ENCODE assay signal across 8 mouse cellular contexts in genomic region chrX:166509761-166510738, GRCm38 (mm10). TPM values are rescaled to one million over a fixed set of nuclear protein-coding genes. Genes with fewer than 3 reads are reported as not detected.
DNase-seq lines count a peak whose midpoint lies in the region; ATAC-seq and TF ChIP-seq lines count a peak whose summit lies in the region.

No protein-coding gene starts in this region.

- H3K9me3 ChIP-seq in heart, embryonic 10.5 days = no peaks in the 10 kb centered on the region
- H3K9me3 ChIP-seq in kidney, embryonic 15.5 days (replicated peaks) = no peaks in the 10 kb centered on the region

- no peak for TF ChIP-seq CTCF in bone marrow macrophage, adult 2 months (IDR thresholded peaks at IDR 0.05; ENCODE audit: low read depth, low read length)
- TF ChIP-seq CTCF in embryonic fibroblast, embryonic 13.5 days (IDR thresholded peaks at IDR 0.05; ENCODE audit: borderline replicate concordance, insufficient read depth, low read length) = no peak

- H3K4me1 ChIP-seq in bone marrow macrophage, adult 2 months (ENCODE audit: control insufficient read depth, insufficient read depth, low read length) = peaks cover 6% of the 10 kb centered on the region; the same call in 1 of the 2 replicates
- no peaks in the 10 kb centered on the region for H3K4me1 ChIP-seq in embryonic fibroblast, embryonic 13.5 days (ENCODE audit: control insufficient read depth, insufficient read depth, low read length)
- H3K4me1 ChIP-seq in heart, embryonic 10.5 days = no peaks in the 10 kb centered on the region
- 0 out of 2 replicates have a peak, but pooled peaks cover 7% of the 10 kb centered on the region for H3K4me1 ChIP-seq in kidney, embryonic 15.5 days

- peak overlapping the region; percentile 63 for H3K9ac ChIP-seq in kidney, embryonic 15.5 days

- 18% methylated on average over 63 of the region's 65 CpGs for WGBS in heart, embryonic 10.5 days
- 23% methylated on average over 65 of the region's 65 CpGs for WGBS in kidney, embryonic 15.5 days

- TF ChIP-seq POLR2A in bone marrow macrophage, adult 2 months (IDR thresholded peaks at IDR 0.05; ENCODE audit: borderline replicate concordance, low read depth, low read length) = peak; percentile 16; the same call in 1 of the 2 replicates
- peak; percentile 62 for TF ChIP-seq POLR2A in embryonic fibroblast, embryonic 13.5 days (IDR thresholded peaks at IDR 0.05; ENCODE audit: low read depth, low read length)

- H3K36me3 ChIP-seq in heart, embryonic 10.5 days = no peaks in the 10 kb centered on the region
- no peaks in the 10 kb centered on the region for H3K36me3 ChIP-seq in kidney, embryonic 15.5 days

- H3K27ac ChIP-seq in bone marrow macrophage, adult 2 months (ENCODE audit: insufficient read depth, low read depth, low read length) = peak overlapping the region; percentile 95
- H3K27ac ChIP-seq in embryonic fibroblast, embryonic 13.5 days (ENCODE audit: insufficient read depth, low read length) = peak overlapping the region; percentile 98
- H3K27ac ChIP-seq in heart, embryonic 10.5 days = peak overlapping the region; percentile 96
- peak overlapping the region; percentile 99 for H3K27ac ChIP-seq in kidney, embryonic 15.5 days

- peak overlapping the region; percentile 52 for H3K4me2 ChIP-seq in kidney, embryonic 15.5 days

- peak; percentile 94 for DNase-seq in A20 (ENCODE audit: low read depth, low spot score)
- DNase-seq in heart, embryonic 10.5 days (ENCODE audit: low spot score) = peak; percentile 95
- DNase-seq in liver = peak; percentile 95
- peak; percentile 92 to 95 for DNase-seq in spleen, postnatal 4 days (ENCODE audit: low spot score in 2 of 2)

- no peaks in the 10 kb centered on the region for H3K27me3 ChIP-seq in heart, embryonic 10.5 days (ENCODE audit: insufficient read depth, poor library complexity, severe bottlenecking)
- peaks cover 3% of the 10 kb centered on the region for H3K27me3 ChIP-seq in kidney, embryonic 15.5 days

- peak overlapping the region; percentile 81 for H3K4me3 ChIP-seq in bone marrow macrophage, adult 2 months (ENCODE audit: insufficient read depth, low read length)
- H3K4me3 ChIP-seq in embryonic fibroblast, embryonic 13.5 days (ENCODE audit: insufficient read depth, low read length) = peak overlapping the region; percentile 58
- H3K4me3 ChIP-seq in heart, embryonic 10.5 days = peak overlapping the region; percentile 65
- H3K4me3 ChIP-seq in kidney, embryonic 15.5 days (replicated peaks) = peak overlapping the region; percentile 57

- peak; percentile 98 for ATAC-seq in kidney, embryonic 15.5 days (replicated peaks; ENCODE audit: low FRiP score)
- peak; percentile 97 for ATAC-seq in monocyte, adult 5-6 weeks (replicated peaks; ENCODE audit: insufficient number of reproducible peaks, low FRiP score, low TSS enrichment, poor library complexity, severe bottlenecking)

RNA-seq across cellular contexts. Expression of gene Tceanc, which starts 8.3 kb away (rescaled TPM):
- polyA plus RNA-seq in bone marrow macrophage, adult 2 months (2012; ENCODE audit: insufficient read depth, insufficient read length, missing spikeins) = 2.6 TPM in 2 replicates
- 2.4 and 5.9 TPM in 2 replicates for polyA plus RNA-seq in embryonic fibroblast, embryonic 13.5 days (2011; ENCODE audit: insufficient read length, low read depth, missing spikeins)
- polyA plus RNA-seq in heart, embryonic 10.5 days (2016; fragmentation: Nextera tagmentation; extraction: Ambion mirVana) = 7.0 and 8.0 TPM in 2 replicates
- polyA plus RNA-seq in kidney, embryonic 15.5 days (2015; fragmentation: Nextera tagmentation; extraction: Ambion mirVana) = 8.7 and 8.8 TPM in 2 replicates
- 6.0 to 12.6 TPM (median 7.4 TPM) in 3 replicates for total RNA-seq in monocyte, adult 5-6 weeks (2017)

RNA-seq across cellular contexts. Expression of gene Rab9, which starts 30.4 kb away (rescaled TPM):
- 68.3 and 75.3 TPM in 2 replicates for polyA plus RNA-seq in bone marrow macrophage, adult 2 months (2012; ENCODE audit: insufficient read depth, insufficient read length, missing spikeins)
- 42.5 and 62.6 TPM in 2 replicates for polyA plus RNA-seq in embryonic fibroblast, embryonic 13.5 days (2011; ENCODE audit: insufficient read length, low read depth, missing spikeins)
- polyA plus RNA-seq in heart, embryonic 10.5 days (2016; fragmentation: Nextera tagmentation; extraction: Ambion mirVana) = 33.4 and 38.7 TPM in 2 replicates
- 48.3 and 54.8 TPM in 2 replicates for polyA plus RNA-seq in kidney, embryonic 15.5 days (2015; fragmentation: Nextera tagmentation; extraction: Ambion mirVana)
- 49.2 to 66.6 TPM (median 56.3 TPM) in 3 replicates for total RNA-seq in monocyte, adult 5-6 weeks (2017)

Comparison
In these comparisons a context has a peak if more than half of its experiments do, and no peak if none do; other contexts are left out.
1. Peak in every context shown above with its lines: DNase-seq, ATAC-seq, H3K4me3 ChIP-seq and H3K27ac ChIP-seq.